Mouse (Mus musculus): ENCODE measurements around the gene Cdadc1.

Gene Cdadc1

GRCm38 (mm10) chr14:59597398-59598259 lies at the start of gene Cdadc1:
Gene Cdadc1, minus strand, starts transcription at chr14:59597959.
- in situ Hi-C loops (cut with MboI, MseI), result no loop called here

- in situ Hi-C loops (cut with MboI, MseI), result no loop called here
Observed at GRCm38 (mm10) chr14:59646826-59647697, 49.3 kb upstream of the Cdadc1 start.

- in situ Hi-C loops (cut with MboI, MseI), result no loop called here
Observed at GRCm38 (mm10) chr14:59644896-59645295, 47.1 kb upstream of the Cdadc1 start.

- in situ Hi-C loops (cut with MboI, MseI), result no loop called here
Observed at GRCm38 (mm10) chr14:59644166-59644565, 46.4 kb upstream of the Cdadc1 start.

- in situ Hi-C loops (cut with MboI, MseI), result no loop called here
Observed at GRCm38 (mm10) chr14:59643582-59643981, 45.8 kb upstream of the Cdadc1 start.

- in situ Hi-C loops (cut with MboI, MseI), result no loop called here
Observed at GRCm38 (mm10) chr14:59641856-59642255, 44.1 kb upstream of the Cdadc1 start.

- in situ Hi-C loops (cut with MboI, MseI), result loop anchor here (10.0 kb wide), 1 partner anchor 386 kb away; no protein-coding TSS in a partner anchor
Observed at GRCm38 (mm10) chr14:59638906-59639703, 41.3 kb upstream of the Cdadc1 start.

GRCm38 (mm10) chr14:59633988-59634387 lies 36.2 kb upstream of the Cdadc1 start:
- in situ Hi-C loops (cut with MboI, MseI), result loop anchor here (10.0 kb wide), 1 partner anchor 391 kb away; no protein-coding TSS in a partner anchor

- in situ Hi-C loops (cut with MboI, MseI), result loop anchor here (10.0 kb wide), 1 partner anchor 391 kb away; no protein-coding TSS in a partner anchor
Observed at GRCm38 (mm10) chr14:59633295-59633898, 35.6 kb upstream of the Cdadc1 start.

GRCm38 (mm10) chr14:59632067-59632466 lies 34.3 kb upstream of the Cdadc1 start:
- in situ Hi-C loops (cut with MboI, MseI), result loop anchor here (10.0 kb wide), 1 partner anchor 393 kb away; no protein-coding TSS in a partner anchor

GRCm38 (mm10) chr14:59630096-59630495 lies 32.3 kb upstream of the Cdadc1 start:
- in situ Hi-C loops (cut with MboI, MseI), result loop anchor here (10.0 kb wide), 1 partner anchor 395 kb away; no protein-coding TSS in a partner anchor

GRCm38 (mm10) chr14:59629308-59629707 lies 31.5 kb upstream of the Cdadc1 start:
- in situ Hi-C loops (cut with MboI, MseI), result no loop called here

GRCm38 (mm10) chr14:59627823-59628222 lies 30.1 kb upstream of the Cdadc1 start:
- in situ Hi-C loops (cut with MboI, MseI), result no loop called here

GRCm38 (mm10) chr14:59627142-59627680 lies 29.5 kb upstream of the Cdadc1 start:
- in situ Hi-C loops (cut with MboI, MseI), result no loop called here

GRCm38 (mm10) chr14:59626711-59627110 lies 29.0 kb upstream of the Cdadc1 start:
- in situ Hi-C loops (cut with MboI, MseI), result no loop called here

- in situ Hi-C loops (cut with MboI, MseI), result no loop called here
Observed at GRCm38 (mm10) chr14:59625806-59626364, 28.1 kb upstream of the Cdadc1 start.

GRCm38 (mm10) chr14:59625158-59625805 lies 27.5 kb upstream of the Cdadc1 start, which contains the start of gene Shisa2:
Gene Shisa2, plus strand, starts transcription at chr14:59625308.
- in situ Hi-C loops (cut with MboI, MseI), result no loop called here

- in situ Hi-C loops (cut with MboI, MseI), result no loop called here
Observed at GRCm38 (mm10) chr14:59624326-59624885, 26.6 kb upstream of the Cdadc1 start.

GRCm38 (mm10) chr14:59616802-59617201 lies 19.0 kb upstream of the Cdadc1 start:
- in situ Hi-C loops (cut with MboI, MseI), result loop anchor here (10.0 kb wide), 1 partner anchor 158 kb away; no protein-coding TSS in a partner anchor

Data from regulatory T cell (primary cell).